Mouse (Mus musculus): Measurements from ENCODE around the gene Wipi2. TPM values are rescaled to one million over a fixed set of nuclear protein-coding genes. Genes with fewer than 3 reads are reported as not detected.

Gene Wipi2
- total RNA-seq, 2 experiments from 2014 or later, result 30.3 to 32.8 TPM

DNA sequence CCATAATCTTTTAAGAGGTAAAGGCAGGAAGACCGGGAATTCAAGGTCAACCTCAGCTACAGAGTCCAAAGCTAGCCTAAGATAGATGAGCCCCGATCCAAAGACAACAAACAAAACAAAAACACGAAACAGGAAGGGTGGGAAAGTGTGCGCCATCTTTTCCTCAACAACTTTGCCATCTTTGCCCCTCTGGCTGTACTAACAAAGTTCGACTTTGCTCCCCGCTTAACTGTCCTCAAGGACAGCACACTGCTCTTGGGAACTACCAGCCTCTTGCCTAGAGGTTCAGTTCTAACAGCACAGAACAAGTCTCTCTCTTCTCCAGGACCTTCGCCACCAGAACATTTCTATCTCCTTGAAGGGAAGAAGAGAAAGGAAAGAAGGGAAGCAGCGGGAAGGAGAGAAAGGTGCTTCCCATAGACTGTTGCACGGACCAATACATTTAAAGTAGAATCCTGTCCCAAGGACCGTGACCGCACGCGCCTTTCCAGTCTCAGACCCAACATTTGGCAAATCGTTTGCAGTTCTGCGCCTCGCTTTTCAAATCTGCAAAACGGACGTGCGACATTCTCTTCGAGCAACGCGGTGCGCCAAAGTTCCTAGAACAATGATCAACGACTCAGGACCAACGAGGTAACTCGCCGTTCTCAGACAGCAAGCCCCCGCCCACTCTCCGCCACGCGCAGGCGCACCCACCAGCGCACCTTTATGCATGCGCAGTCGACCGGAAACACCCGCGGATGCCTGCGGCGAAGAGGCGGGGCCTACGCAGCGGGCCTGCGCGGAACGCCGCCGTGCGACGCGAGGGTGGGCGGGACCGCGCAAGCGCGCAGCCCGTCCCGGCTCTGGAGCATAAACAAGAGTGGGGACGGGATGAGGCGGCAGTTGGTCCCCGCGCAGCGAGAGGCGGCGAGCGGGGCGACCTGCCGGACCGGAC lies 1.5 kb downstream of the Wipi2 start:
- peak; percentile 95 for DNase-seq (ENCODE audit: low spot score)

DNA sequence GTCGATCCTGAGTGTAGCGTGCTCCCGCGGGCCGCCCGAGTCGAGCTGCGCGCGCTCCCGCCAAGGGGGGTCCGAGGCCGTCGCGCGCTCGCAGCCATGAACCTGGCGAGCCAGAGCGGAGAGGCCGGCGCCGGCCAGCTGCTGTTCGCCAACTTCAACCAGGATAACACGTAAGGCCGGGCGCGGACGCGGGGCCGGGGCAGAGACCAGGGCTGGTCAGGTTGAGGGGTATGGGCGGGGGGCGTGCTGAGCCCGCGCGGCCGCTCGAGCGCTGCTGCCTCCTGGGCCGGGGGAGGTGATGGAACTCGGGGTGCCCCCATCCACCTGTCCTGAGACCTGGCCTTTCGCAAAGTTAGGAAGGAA lies 2.1 kb downstream of the Wipi2 start:
- DNase-seq (ENCODE audit: low spot score), result no peak

DNA sequence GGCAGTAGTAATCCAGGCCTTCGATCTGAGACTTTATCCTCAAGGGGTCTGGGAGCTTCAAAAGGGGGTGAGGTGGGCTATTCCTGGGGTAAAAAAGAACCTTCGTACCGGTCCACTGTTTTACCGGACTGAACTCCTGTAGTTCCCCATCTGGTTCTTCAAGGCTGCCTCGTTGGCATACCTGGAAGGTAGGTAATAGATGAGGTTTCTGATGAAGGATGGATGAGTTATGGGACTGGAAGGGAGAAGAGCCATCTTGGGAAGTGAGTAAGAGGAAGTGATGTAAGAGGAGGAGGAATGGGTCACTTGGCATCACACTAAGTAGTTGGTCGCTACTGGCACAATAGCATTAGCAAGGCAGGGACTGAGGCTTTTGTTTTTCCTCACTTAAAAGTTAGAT lies 2.7 kb downstream of the Wipi2 start:
- no peak for DNase-seq (ENCODE audit: low spot score)

DNA sequence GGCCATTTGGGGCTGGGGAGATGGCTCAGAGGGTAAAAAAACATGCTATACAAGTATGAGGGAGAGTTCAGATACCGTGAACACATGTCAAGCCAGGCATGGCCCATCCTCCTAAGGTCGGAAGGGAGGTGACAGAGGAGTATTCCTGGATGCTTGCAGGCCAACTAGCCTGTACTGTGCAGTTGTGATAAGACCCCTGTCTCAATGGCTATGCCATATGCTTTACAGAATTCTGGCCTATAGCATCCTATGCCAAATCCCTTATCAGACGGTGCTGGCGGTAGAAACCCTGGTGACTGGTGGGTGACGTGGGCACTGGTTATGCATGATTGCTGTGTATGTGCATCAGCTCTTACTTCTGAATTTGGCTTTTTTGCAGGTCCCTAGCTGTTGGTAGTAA lies 10.3 kb downstream of the Wipi2 start:
- DNase-seq (ENCODE audit: low spot score), result no peak

DNA sequence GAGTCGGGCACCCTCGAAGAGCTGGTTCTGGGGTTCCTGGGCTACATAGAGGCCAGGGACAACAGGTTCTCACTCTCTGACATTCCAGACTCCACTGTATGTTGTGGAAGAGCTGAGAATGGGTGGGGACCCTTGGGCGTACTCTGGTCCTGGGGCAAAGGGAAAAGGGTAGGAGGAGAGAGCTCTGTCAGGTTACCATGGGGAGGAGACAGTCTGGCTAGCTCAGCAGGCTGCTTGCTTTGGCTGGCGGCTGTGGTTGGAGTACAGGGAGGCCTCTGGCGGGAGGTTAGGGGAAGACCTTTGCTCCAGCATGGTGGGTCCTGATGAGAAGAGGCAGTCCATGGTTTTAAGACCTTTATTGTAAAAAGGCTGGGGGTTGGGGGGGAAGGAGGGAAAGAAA lies 12.6 kb downstream of the Wipi2 start:
- DNase-seq (ENCODE audit: low spot score), result no peak

DNA sequence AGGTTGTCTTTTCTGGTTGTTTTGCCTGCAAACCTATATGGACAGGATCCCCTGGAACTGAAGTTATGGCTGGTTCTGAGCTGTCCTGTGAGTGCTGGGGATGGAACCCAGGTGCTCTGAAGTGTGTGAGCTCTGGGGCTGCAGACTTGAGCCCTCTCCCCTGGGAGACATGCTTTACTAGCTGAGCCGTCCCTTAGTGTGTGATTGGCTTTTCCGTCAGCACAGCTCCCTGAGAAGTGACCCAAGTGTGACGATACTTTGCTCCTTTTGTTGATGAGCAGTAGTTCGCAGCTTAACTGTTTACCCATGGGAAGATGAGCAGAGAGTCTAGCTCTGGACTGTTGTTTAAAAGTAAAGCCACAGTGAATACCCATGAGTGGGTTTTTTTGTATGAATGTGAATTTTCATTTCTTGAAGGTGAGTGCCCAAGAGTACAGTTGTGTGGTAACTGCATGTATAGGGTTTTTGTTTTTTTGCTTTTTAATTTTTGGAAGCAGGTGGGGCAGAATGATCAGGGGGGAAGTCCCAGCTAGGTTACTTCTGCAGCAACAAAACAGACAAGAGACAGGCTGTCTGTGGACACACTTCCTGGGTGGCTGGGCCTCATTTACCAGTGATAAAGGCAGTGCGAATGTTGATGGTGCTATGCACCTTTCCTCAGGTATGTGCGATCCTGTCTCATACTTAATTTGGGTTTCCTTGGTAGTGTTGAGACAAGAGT lies 14.0 kb downstream of the Wipi2 start:
- no peak for DNase-seq (ENCODE audit: low spot score)

DNA sequence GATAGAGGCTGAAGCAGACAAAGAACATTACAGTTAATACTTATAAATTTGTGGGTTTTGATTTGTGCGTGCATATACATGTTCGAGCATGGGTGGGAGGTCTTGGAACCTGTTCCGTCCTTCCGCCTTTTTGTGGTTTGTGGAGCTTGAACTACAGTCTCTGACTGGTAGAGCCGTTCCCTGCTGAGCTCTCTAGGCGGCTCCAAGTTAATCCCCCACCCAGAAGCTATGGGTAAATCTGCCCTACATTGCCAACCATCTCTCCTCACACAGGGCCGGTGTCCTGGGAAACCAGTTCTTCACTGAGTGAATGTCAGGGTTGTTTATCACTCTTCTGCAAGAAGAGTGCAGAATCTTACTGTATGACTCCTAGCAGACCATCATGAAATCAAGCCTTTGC lies 20.7 kb downstream of the Wipi2 start:
- DNase-seq (ENCODE audit: low spot score), result no peak

DNA sequence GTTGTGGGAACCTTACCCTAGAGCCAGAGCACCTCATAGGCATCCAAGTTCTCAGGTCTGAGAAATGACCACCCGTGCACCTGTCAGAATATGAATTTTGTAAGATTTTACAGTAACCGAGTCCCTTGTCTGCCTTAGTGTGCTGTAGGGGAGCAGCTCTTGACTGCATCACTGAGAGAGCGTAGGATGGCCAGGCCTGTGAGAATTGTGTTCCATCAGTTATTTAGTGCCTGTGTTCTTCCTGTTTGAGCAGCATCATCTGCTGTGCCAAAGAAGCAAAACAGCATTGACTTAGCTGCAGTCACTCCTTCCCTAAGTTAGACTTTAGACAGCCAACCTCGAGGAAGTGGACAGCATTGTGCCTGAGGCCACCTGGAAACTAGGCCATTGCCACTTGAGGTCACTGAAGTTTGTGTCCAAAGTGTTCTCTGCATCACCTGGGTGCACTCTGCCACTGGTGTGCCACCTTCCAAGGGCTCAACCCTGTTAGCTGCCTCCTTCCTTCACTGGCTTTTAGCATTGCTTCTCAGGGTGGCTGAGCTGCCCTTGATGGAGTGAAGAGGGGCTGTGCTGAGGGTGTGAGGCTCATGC lies 22.1 kb downstream of the Wipi2 start:
- no peak for DNase-seq (ENCODE audit: low spot score)

DNA sequence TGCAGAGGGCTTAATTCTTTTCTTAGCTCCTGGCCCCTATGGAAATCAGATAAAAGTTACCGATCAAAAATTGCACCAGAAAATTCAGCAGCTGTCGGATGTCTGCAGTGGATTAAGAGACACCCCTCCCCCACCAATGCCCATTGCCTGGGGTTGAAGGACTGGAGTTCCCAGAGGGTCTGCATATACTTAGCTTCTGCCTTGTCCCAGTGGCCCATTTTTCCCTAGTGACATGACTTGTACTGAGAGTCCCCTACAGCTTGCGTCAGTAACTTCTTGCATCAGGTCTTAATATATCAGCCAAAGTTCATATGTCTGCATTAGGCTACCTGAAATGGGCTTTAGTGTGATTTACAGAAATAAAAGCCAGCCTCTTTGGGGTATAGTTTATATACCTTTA lies 22.9 kb downstream of the Wipi2 start:
- DNase-seq (ENCODE audit: low spot score), result no peak

DNA sequence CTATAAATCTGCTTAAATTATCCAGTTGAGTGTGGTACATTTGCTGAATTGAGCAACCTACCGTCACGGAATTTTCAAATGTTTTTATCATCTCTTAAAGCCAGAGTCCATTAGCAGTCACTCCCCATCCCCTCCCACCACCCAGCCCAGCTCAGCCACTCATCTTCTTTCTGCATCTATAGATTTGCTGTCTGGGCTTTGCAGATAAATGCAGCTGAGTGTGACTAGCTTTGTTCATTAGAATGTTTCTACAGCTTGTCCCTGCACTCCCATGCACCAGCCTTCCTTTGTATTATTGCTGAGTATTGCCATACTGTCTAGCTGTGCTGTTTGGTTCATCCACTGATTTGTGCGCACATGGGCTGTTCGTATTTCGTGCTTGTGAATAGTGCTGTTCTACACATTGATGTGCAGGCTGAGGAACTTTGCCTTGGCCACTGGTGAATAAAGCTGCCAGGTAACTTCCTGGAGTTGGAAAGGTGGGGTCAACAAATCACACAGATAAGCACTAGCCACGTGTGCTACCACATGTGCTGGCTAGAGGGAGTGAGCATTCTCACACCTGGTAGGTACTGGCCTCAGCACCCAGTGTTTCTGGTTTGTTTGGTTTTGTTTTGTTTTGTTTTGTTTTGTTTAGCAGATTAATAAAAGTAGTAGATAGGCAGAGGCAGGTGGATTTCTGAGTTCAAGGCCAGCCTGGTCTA lies 23.4 kb downstream of the Wipi2 start:
- no peak for DNase-seq (ENCODE audit: low spot score)

DNA sequence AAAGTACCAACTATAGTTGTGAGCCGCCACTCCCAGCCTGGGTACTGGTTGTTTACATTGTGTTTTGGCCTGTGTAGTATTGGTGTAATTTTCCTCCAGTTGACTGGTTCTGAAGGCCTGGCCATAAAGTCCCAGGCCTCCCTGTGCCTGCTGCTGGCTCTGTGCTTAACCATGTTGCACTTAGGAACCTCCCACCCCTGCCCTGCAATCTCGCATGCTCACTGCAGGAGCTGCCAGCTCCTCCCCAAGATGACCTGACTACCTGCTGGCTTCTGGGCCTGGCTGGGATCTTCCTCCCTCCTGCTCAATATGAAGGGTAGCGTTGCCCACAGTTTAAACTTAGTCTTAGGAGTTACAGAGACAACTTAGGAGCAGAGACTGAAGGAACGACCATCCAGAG lies 24.8 kb downstream of the Wipi2 start:
- no peak for DNase-seq (ENCODE audit: low spot score)

DNA sequence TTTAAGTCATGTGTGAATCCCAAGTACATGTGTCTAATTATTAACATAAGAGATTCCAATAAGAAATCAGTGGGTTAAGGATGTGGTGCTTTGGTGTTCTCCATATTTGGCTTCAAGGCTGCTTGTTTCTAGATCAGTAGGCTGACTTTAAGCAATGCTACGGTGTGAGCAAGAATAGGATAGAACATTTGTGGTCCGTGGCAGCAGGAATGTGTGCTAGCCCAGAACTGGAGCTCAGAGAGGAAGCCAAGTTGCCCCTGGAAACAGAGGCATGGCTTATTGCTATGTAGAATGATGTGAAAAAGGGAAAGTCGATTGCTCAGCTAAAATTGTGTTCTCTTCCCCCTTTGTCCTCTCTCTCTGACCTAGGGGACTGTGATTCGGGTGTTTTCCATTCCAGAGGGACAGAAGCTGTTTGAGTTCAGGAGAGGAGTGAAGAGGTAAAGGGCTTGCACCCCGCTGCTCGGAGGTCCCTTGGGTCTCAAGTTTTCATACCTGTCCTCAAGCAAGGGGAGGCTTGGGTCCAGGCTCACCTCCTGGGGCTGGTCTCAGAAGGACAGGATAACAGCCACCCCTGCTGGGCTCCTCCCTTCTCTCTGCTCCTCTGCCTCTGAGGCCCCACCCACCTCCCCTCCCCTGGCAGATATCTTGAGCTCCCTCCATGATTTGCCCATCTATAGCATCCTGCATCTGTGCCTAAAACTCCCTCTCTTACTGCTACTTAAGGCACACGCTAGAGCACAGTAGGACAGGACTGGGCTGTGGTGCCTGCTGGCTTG lies 33.3 kb downstream of the Wipi2 start:
- no peak for DNase-seq (ENCODE audit: low spot score)

DNA sequence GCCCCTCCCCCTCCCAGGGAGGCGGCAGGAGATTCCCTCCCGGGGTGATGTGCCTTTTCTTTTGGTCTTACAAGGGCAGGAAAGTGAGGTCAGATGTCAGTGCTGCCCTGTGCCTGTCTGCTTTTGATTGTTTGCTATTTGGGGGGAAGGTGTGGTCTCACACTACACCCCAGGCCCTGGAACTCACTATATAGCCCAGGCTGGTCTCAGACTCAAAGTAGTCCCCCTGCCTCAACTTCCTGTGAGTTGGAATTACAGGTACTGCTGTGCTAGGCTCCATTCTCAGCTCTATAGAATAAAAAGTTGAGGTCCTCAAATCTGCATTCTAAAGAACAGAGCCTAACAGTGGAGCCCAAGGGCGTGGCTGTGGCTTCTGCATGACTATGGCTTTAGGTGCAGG lies 40.4 kb downstream of the Wipi2 start:
- DNase-seq (ENCODE audit: low spot score), result no peak

DNA sequence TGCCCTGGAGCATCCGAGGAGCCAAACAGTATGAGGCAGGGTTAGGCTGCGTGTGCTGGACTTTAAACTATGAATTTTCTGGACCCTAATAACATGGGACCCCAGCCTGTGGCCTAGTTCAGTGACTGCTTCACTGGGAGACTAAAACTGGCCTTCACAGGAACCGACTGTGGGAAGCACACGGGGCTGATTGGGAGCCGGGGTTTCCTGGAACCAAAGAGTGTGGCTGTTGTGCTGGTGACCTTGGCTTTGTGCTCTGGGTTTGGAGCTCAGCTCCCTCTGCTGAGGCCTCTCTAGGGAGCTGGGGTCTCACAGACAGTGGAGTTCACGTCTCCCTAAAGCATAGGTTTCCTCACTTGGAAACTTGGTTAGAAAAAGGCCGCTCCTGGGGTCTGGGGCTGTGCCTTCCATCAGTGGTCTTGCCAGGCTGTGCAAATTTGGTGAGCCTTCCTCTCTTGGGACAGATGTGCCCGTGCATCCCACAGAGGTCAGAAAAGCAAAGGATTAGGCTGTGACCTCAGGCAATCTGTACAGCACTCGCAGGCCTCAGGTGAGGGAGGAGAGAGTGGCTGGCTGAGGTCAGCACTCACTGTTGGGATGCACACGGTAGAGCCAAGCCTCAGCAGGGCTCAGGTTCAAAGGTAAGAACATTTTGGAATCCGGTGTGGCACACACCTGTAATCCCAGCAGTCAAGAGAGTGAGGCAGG lies 41.2 kb downstream of the Wipi2 start:
- DNase-seq (ENCODE audit: low spot score), result no peak

DNA sequence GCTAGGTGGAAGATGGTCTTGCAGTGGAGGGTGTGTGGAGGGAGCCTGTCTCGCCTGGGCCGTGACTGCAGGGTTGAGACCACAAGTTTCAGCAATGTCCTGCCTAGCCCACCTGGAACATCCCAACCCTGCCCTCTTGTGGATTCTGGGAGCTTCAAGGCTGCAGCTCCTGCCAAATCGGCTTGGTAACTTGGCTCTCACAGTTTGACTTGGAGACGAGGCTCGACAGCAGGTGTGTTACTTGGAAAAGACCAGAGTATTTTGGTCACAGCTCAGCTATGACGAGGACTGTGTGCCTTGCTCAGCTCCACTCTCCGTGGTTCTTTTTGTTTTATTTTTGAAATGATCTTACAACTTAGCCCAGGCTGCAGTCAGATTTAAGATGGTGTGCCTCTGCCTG lies 42.2 kb downstream of the Wipi2 start:
- peak; percentile 58 for DNase-seq (ENCODE audit: low spot score)

DNA sequence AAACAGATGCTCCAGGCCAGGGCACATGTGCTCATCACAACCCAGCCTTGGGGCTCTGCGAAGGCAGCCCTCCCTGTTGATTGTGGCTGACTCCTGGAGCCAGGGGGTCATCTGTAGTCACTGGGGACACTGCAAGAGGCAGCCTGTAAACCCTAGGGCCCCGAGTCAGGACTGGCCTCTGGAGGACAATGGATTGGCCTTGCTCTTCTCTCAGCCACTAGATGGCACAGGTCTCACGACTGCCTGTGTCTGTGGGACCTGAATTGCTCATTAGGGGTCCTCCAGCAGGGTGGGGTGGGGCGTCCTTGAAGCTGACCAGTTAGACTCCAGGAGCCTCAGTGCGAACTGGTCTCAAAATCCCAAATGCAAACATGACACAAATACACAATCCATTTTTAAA lies 45.6 kb downstream of the Wipi2 start:
- DNase-seq (ENCODE audit: low spot score), result no peak

DNA sequence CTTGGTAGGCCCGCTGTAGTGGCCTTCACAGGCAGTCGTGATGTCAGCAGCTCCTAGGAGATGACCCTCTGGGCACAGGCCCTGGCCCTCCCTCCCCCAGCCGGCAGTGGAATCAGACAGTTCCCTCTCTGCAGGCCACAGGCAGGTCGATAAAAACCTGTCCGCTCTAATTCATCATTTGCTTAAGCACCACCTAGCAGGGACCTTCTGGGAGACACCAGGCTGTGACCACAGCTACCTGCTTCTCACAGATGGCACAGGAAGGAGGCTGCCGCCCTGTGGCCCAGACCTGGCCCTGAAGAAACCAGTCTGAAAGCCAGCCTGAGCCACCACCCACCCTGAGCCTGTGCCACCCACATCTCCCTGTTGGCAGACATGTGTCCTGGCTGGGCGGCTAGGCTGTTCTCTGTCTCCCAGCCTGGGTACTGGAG lies 50.7 kb downstream of the Wipi2 start:
- no peak for DNase-seq (ENCODE audit: low spot score)

DNA sequence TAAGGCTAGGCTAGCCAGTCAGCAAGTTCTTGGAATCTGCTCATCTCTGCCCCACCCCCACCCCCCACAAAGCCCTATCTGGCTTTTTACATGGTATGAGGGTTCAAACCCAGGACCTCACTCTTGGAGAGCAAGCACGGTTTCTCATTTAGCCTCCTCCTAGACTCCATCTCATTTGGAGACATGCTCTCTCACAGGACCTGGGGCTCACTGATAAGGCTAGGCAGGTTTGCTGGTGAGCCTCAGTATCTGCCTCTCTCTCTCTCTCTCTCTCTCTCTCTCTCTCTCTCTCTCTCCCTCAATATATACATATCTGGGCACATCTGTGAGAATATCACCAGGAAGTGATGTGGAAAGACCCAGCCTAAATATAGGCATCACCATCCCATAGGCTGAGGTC lies 51.6 kb downstream of the Wipi2 start:
- no peak for DNase-seq (ENCODE audit: low spot score)

DNA sequence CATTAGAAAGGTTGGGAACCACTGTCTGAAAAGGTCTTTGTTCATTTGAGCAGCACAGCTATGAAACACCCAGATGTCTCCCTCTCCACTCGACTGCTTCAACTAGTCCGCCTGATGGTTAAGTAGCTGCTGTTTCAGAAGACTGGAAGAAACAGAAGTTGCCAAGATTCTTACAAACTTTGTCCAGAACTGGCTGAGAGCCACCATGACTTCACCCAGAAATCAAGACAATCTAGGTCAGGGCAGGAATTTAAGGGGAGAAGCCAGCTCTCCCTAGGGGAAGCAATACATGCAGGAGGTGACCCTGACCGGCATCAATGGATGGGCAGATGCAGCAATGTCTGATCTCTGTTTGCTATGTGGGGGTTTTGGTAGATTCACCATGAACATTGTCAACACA lies 54.4 kb downstream of the Wipi2 start:
- peak; percentile 26 for DNase-seq (ENCODE audit: low spot score)

DNA sequence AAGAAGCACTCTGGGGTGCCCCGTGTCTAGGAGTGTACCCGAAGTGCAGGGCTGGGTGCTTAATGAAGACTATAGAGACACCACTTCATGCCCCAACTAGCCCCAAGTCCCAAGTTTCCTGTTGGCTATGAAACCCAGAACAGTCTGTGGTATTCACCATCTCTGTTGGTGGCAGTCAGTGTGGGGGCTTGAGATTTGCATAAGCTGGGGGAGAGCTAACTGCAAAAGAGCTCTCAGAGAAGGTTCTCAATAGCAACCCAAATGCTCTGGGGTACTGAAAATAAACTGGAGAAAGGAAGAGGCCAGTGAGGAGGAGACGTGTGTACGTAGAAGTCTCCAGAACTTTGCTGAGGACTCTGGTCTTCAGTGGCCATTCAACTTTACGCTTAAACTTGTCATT lies 55.0 kb downstream of the Wipi2 start:
- DNase-seq (ENCODE audit: low spot score), result no peak

DNA sequence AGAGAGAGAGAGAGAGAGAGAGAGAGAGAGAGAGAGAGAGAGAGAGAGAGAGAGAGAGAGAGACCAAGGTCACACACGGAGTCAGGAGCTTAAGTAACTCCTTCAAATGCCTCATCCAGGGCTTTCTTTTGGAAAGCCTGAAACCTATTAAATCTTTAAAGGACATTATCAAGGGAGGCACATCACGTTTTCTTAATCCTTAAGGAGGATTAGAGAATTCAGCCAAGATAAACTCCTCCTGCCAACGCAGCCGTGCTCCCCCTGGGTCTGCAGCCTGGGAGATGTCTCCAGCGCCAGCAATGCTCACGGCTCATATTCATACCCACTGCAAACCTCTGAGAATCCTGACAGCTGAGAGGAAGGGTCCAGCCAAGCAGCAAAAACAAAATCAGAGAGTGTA lies 61.4 kb downstream of the Wipi2 start:
- no peak for DNase-seq (ENCODE audit: low spot score)
